Mouse (Mus musculus): ENCODE measurements around the gene Ripply2.
"Not testable (repeated sequence)": the region's sequence is repeated elsewhere in the genome, so short reads cannot be mapped to it uniquely, and the experiment has no call there.

The Ripply2 gene

DNA sequence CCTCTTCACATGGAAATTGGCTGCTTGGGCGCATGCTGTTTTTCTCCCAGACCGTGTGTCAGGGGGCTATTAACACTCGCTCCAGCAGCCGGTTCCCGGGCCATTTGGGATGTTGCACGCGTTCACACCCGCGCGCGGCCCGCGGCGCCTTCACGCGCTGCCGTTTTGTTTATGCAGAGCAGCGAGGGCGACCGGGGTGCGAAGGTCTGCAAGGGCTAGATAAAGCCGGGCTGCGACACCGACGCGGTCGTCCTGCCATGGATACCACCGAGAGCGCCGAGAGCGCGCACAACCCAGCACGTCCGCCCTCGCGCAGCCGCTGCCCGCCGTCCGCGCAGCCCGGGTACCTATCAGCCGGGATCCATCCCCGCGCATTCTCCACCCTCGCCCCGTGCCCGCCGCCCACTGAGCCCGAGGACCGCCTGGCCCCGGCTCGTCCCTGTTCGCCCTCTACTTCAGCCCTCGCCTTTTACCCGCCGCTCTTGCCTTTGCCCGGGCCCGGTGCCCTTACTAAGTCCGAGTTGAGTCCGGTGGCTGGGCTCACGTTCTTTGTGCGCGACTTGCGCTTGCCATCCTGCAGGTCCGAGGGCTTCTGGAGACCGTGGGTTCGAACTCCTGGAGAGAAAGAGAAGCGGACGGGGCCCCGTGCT lies at the start of gene Ripply2:
Gene Ripply2, plus strand, starts transcription at position 250 of the 650 bp plus-strand sequence.
- DNase-seq: peak; percentile 75

DNA sequence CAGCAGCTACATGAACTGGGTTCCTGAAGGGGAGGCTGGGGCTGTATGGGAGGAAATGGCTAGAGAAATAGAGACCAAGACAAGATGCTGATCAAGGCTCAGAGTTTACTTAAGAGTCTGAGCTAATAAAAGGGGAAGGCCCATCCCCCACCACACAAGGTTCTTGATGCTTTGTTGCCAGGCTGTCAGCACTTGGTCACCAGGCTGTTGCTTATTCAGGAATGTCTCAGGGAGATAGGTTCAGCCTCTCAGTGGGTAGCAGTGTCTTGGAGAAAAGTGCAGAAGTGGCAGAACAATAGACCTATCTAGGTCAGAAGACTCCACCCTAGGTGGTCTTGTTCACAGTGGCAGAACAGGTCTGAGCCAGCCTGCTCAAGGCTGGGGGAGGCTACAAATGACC lies 42.9 kb upstream of the Ripply2 start:
- DNase-seq: not testable (repeated sequence)

DNA sequence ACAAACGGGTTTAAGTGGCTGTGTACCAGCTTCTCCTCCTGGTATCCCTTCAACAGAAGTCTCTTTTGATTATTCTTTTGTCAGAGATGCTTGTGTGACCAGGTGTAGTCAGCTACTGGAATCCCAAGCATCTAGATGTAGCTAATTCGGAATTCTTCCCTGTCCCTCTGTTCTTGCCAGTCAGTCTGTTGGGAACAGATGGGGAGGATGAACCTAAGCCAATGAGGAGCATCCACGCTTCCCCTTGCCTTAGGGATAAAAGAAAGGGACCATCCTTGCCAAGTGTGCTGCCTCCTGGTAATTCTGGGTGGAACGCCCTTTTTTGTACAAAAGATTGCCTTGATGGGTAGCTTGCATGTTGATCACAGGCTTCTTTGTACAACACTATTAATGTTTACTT lies 41.8 kb upstream of the Ripply2 start:
- peak; percentile 81 to 84 for DNase-seq

DNA sequence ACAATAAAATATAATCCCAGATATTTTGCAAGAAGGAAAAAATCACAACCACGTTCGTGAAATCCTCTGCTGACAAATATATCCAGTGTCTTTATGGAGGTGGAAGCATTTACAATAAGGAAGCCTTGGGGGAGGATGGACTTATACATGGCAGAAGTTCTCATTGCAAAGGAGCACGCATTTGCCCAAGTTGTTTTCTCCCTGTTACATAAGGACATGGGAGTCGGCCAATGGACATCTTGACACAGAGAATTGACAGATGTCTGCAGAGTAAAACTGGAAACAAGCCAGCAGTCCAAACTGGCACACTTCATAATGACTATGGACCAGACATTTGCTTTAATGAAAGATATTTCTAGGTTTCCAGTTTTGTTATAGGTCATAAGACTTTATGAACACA lies 38.4 kb upstream of the Ripply2 start:
- DNase-seq: peak; percentile 91 to 94

DNA sequence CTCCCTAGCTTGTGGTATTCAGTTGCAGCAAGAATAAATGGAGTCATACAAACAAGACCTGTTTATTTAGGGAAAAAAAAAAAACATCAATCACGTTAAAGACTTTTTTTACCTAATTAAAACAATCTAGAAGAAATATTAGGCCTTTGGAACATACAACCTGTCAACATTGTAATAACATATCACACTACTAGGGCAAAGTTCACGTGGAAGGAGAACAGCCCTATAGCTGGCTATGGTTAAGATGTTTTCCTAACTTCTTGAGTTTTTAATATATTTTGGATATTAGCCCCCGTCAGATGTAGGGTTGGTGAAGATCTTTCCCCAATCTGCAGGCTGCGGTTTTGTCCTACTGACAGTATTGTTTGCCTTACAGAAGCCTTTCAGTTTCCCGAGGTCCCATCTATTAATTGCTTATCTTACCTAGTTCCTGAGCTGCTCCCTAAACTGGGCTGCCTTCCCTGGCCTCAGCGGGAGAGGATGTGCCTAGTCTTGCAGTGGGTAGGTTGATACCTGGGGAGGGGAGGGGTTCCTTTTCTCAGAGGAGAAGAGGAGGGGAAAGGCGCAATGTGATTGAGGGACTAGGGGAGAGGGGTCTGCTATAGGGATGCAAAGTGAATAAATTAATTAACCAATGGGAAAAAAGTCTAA lies 37.0 kb upstream of the Ripply2 start:
- DNase-seq: peak; percentile 45 to 62

DNA sequence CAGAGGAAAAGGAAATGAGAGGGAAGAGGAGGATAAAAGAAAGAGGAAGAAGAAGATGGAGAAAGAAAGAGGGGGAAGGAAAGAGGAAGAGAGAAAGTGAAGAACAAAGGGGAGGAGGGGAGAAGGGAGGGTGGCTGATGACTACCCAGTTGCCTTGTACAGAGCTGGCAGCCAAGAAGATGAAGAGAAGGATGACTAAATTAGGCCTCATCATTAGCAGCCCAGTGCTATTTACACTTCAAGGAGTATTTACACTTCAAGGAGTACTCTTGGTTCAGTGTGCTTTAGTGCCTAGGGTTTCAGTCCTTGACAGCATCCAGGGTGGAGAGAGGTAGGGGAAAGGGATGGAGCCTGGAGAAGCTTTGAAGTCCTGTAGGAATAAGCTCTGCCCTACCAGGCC lies 35.3 kb upstream of the Ripply2 start:
- DNase-seq: no peak

DNA sequence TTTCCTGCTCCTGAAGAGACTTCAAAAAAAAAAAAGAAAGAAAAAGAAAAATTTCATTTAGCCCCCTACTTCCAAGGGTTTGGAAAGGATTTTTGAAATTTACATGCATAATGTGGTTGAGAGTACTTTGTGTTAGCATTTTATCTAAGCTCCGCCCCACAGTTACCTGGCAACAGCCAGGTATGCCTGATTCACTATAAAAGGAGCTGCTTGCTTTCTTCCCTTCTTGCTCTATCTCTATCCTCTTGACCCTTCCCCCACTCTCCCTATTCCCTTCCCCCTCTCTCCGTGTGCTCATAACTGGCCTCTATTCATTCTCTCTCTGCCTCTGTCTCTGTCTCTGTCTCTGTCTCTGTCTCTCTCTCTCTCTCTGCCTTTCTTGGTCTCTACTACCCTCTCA lies 34.4 kb upstream of the Ripply2 start:
- DNase-seq: no peak

DNA sequence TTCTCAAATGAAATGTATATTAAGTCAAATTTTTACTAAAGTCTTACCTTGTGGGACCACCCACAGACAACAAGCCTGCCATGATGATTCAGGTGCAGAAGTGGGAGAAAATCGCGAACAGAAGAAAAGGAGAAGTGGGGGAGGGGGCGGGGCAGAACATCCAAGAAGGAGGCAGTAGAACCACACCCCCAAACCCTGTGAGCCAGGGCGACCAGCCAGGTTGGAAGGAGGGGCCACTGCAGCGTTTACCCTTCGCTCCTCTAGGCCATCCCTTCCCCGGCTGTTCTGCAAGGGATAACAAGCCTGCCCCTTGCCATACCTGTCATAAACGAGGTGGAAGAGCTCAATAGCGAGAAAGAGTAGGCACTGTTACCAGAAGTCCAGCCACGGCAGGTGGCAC lies 33.8 kb upstream of the Ripply2 start:
- peak; percentile 56 to 62 for DNase-seq

DNA sequence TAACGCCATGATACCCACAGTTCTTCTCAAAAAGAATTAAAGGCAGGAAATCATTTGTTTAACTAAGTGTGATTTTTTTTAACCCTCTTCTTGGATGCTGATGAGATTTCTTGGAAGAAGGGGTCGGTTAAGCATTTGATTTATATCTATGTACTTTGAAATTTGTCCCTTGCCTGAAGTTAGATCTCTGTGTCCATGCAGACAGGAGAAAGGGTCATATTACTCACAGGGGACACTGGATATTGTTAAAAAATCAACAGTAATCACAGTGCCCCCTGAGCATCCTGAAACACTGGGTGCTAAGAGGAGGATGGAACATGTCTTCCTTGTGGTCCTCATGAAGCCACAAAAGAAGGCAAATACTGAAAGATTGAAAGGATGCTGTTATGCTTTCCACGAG lies 30.8 kb upstream of the Ripply2 start:
- no peak for DNase-seq

DNA sequence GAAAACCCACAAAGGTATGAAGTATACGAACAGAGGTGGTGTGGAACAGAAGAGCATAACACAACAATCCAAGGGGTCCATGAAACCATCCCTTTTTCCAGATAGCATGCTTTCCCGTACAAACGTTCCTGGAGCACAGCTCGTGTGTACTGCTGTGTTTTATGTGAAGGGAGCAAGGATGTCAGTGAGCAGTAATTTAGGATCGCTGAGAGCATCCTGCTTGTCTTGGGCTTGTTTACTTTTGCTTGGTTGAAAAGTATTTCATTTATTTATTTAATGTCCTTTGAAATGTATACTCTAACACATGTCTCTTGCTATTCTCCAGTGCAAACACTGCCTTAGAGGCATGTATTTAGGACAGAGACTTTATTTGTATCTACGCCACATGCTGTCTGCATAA lies 30.2 kb upstream of the Ripply2 start:
- no peak for DNase-seq

DNA sequence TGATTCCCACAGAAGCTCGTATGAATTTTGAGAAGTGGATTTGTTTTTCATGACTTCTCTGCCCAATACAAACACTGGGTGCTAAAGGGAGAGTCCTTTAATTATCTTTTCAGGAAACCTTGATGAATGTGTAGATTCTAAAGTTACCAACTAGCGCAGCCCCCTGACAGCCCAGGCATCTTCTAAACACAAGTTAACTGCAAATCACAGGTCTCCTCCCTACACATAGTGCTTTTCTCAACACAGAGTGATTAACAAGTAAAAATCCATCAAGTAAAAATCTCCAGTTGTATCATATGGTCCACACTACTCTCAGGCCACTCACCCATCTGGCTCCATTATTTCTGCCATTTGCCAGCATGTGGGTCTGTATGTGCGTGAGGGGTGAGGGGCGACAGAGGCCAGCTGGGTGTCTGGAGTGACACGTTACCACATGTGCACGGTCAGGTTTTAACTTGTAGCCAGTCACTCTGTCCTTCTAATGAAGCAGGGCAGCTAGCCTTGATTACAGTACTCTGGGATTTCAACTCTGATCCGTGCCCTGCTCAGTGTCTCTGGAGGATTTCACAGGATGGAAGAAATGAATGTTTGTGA lies 28.5 kb upstream of the Ripply2 start:
- DNase-seq: peak in 1 of 2 experiments; percentile 39

DNA sequence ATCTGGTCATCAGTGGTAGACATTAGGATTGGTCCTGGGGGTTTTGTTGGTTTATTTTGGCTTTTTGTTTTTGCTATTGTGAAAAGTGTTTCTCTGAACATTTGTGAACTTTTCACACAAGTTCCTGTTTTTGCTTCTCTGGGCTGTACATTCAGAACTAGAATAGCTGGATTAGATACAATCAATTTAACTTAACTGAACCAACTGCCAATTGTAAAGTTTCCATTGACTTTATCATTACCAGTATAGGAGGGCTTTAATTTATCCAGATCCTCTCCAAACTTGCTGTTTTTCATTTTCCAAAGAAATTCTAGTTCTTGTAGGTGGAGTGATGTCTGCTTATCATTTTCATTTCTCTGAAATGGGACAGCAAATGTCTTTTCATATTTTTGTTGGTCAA lies 25.5 kb upstream of the Ripply2 start:
- no peak for DNase-seq

DNA sequence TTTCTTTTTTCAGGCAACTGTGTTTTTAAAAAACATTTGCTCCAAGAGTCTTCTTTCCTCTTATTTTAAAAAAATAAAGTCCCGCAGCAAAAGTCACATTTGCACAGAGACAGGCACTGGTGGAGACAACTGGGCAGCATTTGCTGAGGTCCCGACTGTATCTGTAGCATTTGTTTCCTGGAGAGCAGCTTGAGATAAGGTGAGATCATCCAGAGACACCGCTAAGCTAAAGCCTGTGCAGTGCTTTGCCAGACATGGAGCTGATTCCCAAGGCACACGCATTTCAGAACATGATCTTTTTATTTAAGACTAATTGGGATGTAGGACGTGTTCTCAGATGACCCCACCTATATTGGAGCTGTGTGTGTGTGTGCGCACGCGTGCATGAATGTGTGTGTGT lies 23.6 kb upstream of the Ripply2 start:
- DNase-seq: no peak

DNA sequence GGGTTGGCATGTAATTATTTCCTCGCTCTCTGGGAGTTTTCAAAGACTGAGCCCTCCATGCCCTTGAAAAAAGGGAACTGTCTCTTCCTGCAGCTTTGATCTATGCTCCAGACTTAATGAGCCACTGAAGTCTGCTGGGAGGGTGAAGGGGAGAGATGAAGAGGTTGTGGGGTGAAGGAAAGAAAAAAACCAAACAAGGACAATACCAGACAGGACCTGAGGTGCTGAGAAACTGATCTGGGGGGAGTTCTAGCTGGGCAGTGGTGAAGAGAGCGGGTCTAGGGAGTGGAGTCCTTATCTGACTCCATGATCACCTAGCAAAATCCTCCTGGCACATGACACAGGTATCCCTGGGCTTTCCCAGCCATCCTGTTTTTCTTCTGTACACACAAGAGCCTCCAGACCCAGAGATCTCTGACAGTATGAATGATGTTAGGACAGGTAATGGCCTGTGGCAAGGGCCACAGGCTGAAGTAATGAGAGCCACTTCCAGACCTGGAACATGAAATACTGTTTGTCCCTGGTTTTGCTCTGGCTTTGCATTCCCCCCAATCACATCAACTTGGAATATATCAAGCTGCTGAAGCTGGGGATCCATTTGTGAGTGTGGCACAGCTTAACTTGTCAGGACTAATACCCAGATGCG lies 18.2 kb upstream of the Ripply2 start:
- no peak for DNase-seq

DNA sequence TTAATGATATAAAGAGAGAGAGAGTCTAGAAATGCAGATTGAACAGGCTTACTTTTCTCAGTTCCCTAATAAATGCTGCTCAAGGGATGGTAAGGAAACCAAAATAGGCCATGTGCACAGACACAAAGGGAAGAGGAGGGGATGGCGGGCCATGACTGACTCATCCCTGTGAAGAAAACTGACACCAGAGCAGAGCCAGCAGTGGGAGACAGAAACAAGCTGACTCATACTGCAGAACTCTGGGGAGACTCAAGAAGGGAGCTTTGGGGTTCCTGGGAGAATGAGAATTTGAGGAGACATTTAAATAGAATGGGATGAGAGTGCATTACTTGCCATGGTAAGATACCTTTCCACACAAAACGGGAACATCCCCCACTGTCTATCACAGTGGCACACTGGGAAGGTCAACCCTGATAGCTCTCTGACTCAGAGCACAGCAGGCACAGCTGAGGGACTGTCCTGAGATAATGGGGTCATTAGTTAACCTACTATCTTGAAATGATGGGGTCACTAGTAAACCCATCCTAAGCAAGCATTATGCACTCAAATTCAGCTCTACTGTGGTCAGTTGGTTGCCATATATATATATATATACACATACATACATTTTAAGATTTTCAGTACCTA lies 15.3 kb upstream of the Ripply2 start:
- no peak for DNase-seq

DNA sequence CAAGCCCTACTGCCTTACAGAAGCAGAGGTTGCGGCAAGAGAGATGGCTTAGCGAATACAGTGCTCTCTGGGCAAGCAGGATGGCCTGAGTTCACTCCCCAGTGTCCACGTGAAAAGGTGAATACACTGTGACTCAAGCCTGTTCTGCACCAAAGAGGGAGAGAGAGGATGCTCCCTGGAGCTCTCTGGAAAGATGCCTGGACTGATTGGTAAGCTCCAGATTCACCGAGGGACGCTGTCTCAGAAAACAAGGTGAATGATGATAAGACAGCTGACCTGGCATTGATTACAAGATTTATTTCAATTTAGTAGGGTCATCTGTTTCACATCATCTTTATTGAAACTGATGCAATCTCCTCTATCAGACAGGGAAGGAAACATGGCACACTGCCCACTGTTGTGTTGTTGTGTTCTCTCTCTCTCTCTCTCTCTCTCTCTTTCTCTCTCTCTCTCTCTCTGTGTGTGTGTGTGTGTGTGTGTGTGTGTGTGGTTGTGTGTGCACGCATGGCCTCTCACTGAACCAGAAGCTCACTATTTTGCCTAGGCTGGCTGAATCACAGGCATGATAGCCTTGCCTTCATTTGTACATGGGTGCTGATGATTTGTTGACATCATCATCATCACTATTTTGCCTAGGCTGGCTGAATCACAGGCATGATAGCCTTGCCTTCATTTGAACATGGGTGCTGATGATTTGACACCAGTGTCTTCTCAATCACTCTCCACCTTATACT lies 10.5 kb upstream of the Ripply2 start:
- DNase-seq: peak; percentile 40 to 42

DNA sequence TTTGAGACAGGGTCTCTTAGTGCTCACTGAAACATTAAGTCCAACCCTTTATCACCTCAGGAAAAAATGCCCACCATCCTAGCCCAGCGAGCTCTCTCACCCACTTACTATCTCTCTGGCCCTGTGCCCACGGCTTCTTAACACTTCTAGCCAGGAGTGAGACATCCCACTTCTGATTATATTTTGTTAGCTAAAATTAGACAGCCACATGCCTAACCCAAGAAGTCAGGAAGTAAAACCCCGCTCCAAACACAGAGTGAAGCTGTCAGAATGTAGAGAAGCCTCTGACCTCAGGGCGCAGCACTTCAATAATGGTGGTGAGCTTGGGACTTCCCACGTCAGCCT lies 9.9 kb upstream of the Ripply2 start:
- DNase-seq: peak in 1 of 2 experiments; percentile 20

DNA sequence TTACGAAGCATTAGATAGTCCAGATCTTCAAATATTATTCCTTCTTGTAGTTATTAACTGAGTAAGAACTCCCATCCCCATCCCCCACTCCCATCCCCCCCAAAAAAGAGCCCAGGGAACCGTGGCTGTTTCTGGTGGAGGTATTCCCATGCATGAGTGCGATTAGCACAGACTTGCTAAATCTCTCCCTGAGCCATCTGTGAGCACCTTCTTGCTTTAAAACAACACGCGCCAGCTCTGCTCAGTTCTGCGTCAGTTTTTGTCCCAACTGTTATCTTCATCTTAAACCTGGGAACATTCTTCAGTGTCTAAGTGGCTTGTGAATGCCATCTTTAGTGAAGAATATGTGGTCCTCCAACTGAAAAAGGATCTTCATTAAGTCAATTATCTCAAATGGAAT lies 6.8 kb upstream of the Ripply2 start:
- no peak for DNase-seq

DNA sequence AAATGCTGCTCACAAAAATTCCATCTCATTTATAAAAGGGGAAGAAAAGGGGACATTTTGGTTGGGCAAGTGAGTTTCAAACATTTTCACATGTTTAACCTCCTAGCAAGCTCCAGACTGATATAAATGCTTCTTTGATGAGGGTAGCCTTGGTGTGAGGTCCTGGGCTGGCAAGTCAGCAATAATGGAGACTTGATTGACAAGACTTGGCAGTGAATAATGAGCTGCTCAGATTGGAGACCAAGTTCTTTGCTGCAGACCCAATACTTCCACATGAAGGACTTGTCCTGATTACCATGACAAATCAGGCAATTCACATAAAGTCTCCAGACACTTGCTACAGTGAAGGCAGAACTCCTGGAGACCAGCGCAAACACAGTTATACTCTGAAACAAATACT lies 6.4 kb upstream of the Ripply2 start:
- DNase-seq: peak; percentile 22 to 26

DNA sequence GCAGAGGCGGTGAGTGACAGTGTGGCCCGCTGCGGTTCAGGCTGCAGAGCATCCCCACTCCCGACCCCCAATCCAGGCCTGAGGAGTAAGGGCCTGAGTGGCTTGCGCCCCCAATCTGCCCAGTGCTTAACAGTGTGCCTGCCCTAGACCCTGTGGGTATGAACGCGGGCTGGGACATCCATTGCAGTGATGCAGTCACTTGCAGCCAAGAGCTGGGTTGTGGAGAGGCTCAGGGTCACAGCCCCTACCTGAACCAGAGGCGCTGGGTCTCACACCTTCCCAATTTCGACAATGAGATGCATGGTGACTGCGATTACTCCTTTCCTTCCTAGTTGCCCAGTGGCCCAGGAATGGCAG lies 579 bp downstream of the Ripply2 start:
- DNase-seq: no peak

DNA sequence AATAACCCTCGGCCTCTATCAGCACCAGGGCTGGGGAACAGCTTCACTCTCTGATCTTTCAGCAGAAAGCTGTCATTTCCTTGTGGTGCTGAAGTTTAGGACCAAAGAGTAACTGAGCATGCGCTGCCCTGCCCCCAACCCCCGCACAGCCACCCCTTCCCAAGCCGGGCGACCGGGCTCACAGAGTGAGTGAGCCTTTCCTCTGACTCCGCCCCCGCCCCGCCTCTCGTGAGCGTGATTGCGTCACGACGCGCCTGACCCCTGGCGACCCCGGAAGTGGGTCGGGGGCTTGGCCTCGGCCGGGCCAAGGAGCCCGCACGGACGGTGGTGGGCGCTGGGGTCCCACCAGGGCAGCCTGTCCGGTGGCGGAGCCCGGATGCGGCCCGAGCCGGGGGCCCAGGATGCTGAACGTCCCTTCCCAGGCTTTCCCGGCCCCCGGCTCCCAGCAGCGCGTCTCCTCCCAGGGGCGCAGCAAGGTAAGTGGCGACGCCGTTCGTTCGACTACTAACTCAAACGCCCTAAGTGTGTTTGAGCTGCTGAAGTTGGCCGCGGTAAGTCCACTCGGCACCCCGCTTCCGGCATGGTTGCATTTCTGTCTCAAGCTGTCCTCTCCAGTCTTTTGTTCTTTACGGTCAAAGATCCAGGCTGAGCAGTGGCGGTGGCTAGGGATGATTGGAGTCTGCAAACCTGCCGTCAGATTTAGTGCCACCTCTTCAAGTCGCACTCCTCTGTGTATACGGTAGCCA lies 6.6 kb downstream of the Ripply2 start, which contains the start of gene Cyb5r4:
Gene Cyb5r4, plus strand, starts transcription at position 237 of the 746 bp plus-strand sequence.
- DNase-seq: peak; percentile 99

DNA sequence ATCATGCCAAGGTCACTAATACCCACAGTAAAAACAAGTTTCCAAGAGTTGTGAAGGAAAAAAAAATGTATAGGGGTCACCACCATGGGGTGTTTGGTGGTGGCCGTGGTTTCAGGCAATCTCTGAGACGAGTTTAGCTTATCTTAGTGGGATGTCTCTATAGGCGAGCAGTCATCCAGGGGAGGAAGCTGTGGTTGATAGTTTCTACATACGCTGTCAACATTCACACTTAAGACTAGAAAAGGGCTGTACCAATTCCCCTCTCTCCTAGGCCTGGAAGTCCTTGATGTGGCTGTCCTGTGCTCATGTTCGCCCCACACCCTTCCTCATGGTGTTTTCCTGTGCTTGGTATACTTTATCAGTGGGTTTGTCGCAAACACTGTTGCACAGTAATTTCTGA lies 10.4 kb downstream of the Ripply2 start:
- DNase-seq: no peak

All from cerebellum, postnatal 10 days (tissue).